Mouse (Mus musculus) neural tube, embryonic 13.5 days (tissue): ENCODE measurements at regions not wholly inside any gene's neighbourhood (a gene's known extent, or its start where the extent isn't known, plus 50 kb on each side); places are given as distances from the start of the nearest gene placed in this dataset.

Source experiments
- ATAC-seq: fragments of 200-750 bp; cut with Nextera tagmentation; 2 replicates; pipeline ENCODE4 v1.8.0; 2017; ENCODE audit warnings: low read depth, mild to moderate bottlenecking, moderate TSS enrichment, moderate library complexity
- H3K27ac ChIP-seq: fragments of 300-500 bp; sonication (generic); replicated peaks from 2 replicates; pipeline ENCODE4 v1.5.1; 2015; ENCODE audit warnings: moderate library complexity, mild to moderate bottlenecking, inconsistent platforms
- H3K27me3 ChIP-seq: fragments of 300-500 bp; sonication (generic); 2 replicates; pipeline ENCODE4 v1.6.1; 2015; ENCODE audit warnings: mild to moderate bottlenecking, inconsistent platforms
- H3K36me3 ChIP-seq: fragments of 300-500 bp; sonication (generic); 2 replicates; pipeline ENCODE4 v1.6.1; 2015; ENCODE audit warnings: mild to moderate bottlenecking, inconsistent platforms
- H3K4me1 ChIP-seq: fragments of 300-500 bp; sonication (generic); replicated peaks from 2 replicates; pipeline ENCODE4 v1.6.1; 2015; ENCODE audit warnings: inconsistent platforms
- H3K4me2 ChIP-seq: fragments of 300-500 bp; sonication (generic); 2 replicates; pipeline ENCODE4 v1.6.1; 2015; ENCODE audit warnings: inconsistent platforms, mild to moderate bottlenecking, moderate library complexity
- H3K4me3 ChIP-seq: fragments of 300-500 bp; sonication (generic); 2 replicates; pipeline ENCODE4 v1.5.1; 2015; ENCODE audit warnings: mild to moderate bottlenecking, inconsistent platforms
- H3K9ac ChIP-seq: fragments of 300-500 bp; sonication (generic); 2 replicates; pipeline ENCODE4 v1.6.1; 2015; ENCODE audit warnings: moderate library complexity, mild to moderate bottlenecking, inconsistent platforms
- H3K9me3 ChIP-seq: fragments of 300-500 bp; sonication (generic); 2 replicates; pipeline ENCODE4 v1.6.1; 2016; ENCODE audit warnings: inconsistent platforms
- WGBS: fragments of 180-500 bp; shearing (Covaris S2); methylation state at CpG from one replicate; pipeline ENCODE4 v1.1.7; 2015; 5-methylcytosine and 5-hydroxymethylcytosine counted together

- Histone ChIP-seq H3K27me3 (no peaks in the 10 kb centered on the region), H3K4me2 (no peak overlapping the region), H3K9me3 (no peaks in the 10 kb centered on the region), H3K4me3 (no peak overlapping the region), H3K4me1 (peaks cover 8% of the 10 kb centered on the region), H3K36me3 (no peaks in the 10 kb centered on the region), H3K9ac (no peak overlapping the region), H3K27ac (peak overlapping the region; percentile 28; the same call in 1 of the 2 replicates)
- ATAC-seq, result no peak
- 57% methylated on average over 12 of the region's 12 CpGs for WGBS
These were observed 118.2 kb upstream of the Abca1 start for GRCm38 (mm10) chr4:53277741-53278525.

GRCm38 (mm10) chr4:53270433-53270832 lies 110.7 kb upstream of the Abca1 start:
- Histone ChIP-seq H3K9ac (no peak overlapping the region), H3K9me3 (no peaks in the 10 kb centered on the region), H3K4me1 (no peaks in the 10 kb centered on the region), H3K27me3 (no peaks in the 10 kb centered on the region), H3K36me3 (no peaks in the 10 kb centered on the region), H3K27ac (no peak overlapping the region), H3K4me3 (no peak overlapping the region), H3K4me2 (no peak overlapping the region)
- no peak for ATAC-seq
- 90% methylated on average over 10 of the region's 10 CpGs for WGBS

DNA sequence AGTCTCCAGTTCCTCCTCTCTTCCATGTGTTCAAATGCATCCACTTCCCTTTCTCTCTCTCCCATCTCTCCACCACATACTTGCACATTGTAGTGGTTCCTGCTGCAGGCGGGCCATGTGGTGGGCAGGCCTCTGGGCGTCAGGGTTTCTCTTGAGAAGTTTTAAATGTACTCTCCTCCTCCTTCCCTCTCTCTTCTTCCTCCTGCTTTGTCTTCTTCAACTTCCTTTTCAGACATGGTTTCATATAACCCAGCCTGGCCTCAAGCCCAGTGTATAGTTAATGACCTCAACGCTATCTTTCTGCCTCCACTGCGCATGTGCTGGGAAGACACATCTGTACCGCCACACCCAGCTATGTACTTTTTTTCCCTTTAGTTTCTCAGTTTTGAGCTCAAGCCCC lies 110.3 kb upstream of the Abca1 start:
- Histone ChIP-seq H3K9ac (no peak overlapping the region), H3K4me2 (no peak overlapping the region), H3K4me3 (no peak overlapping the region), H3K27me3 (no peaks in the 10 kb centered on the region), H3K4me1 (peaks cover 3% of the 10 kb centered on the region; the same call in 1 of the 2 replicates), H3K27ac (no peak overlapping the region), H3K9me3 (no peaks in the 10 kb centered on the region), H3K36me3 (no peaks in the 10 kb centered on the region)
- no peak for ATAC-seq
- 82% methylated on average over 5 of the region's 5 CpGs for WGBS

- Histone ChIP-seq H3K27me3 (no peaks in the 10 kb centered on the region), H3K27ac (no peak overlapping the region), H3K4me1 (peaks cover 10% of the 10 kb centered on the region), H3K9ac (no peak overlapping the region), H3K4me2 (no peak overlapping the region), H3K9me3 (no peaks in the 10 kb centered on the region), H3K36me3 (no peaks in the 10 kb centered on the region), H3K4me3 (no peak overlapping the region)
- no peak for ATAC-seq
- 97% methylated on average over 5 of the region's 5 CpGs for WGBS
These were observed 109.7 kb upstream of the Abca1 start for GRCm38 (mm10) chr4:53269251-53269842.

GRCm38 (mm10) chr4:53264901-53265300 lies 105.2 kb upstream of the Abca1 start:
- Histone ChIP-seq H3K9me3 (no peaks in the 10 kb centered on the region), H3K9ac (no peak overlapping the region), H3K4me3 (no peak overlapping the region), H3K27ac (no peak overlapping the region), H3K36me3 (no peaks in the 10 kb centered on the region), H3K27me3 (no peaks in the 10 kb centered on the region), H3K4me1 (peaks cover 23% of the 10 kb centered on the region), H3K4me2 (no peak overlapping the region)
- no peak for ATAC-seq
- WGBS, result 77% methylated on average over 5 of the region's 5 CpGs

- Histone ChIP-seq H3K9me3 (no peaks in the 10 kb centered on the region), H3K4me2 (no peak overlapping the region), H3K9ac (no peak overlapping the region), H3K4me3 (no peak overlapping the region), H3K27ac (no peak overlapping the region), H3K36me3 (no peaks in the 10 kb centered on the region), H3K4me1 (peaks cover 23% of the 10 kb centered on the region), H3K27me3 (no peaks in the 10 kb centered on the region)
- ATAC-seq, result no peak
- 58% methylated on average over 2 of the region's 2 CpGs for WGBS
These were observed 104.8 kb upstream of the Abca1 start for GRCm38 (mm10) chr4:53264501-53264900.

- H3K4me1 ChIP-seq, result peaks cover 23% of the 10 kb centered on the region
- H3K4me3 ChIP-seq, result no peak overlapping the region
- peak; percentile 89 for ATAC-seq
- no peaks in the 10 kb centered on the region for H3K36me3 ChIP-seq
- WGBS, result 51% methylated on average over 13 of the region's 13 CpGs
- 0 out of 2 replicates have a peak overlapping the region, but pooled peaks have one; percentile 39 for H3K27ac ChIP-seq
- H3K9ac ChIP-seq, result no peak overlapping the region
- H3K27me3 ChIP-seq, result no peaks in the 10 kb centered on the region
- H3K4me2 ChIP-seq, result peak overlapping the region; percentile 2; the same call in 1 of the 2 replicates
- H3K9me3 ChIP-seq, result no peaks in the 10 kb centered on the region
These were observed 104.1 kb upstream of the Abca1 start for GRCm38 (mm10) chr4:53263776-53264175.

GRCm38 (mm10) chr4:53262466-53262865 lies 102.8 kb upstream of the Abca1 start:
- Histone ChIP-seq H3K27ac (no peak overlapping the region), H3K9ac (no peak overlapping the region), H3K36me3 (no peaks in the 10 kb centered on the region), H3K4me1 (peaks cover 23% of the 10 kb centered on the region), H3K4me2 (no peak overlapping the region), H3K4me3 (no peak overlapping the region), H3K27me3 (no peaks in the 10 kb centered on the region), H3K9me3 (no peaks in the 10 kb centered on the region)
- ATAC-seq, result no peak
- WGBS, result 89% methylated on average over 5 of the region's 5 CpGs

DNA sequence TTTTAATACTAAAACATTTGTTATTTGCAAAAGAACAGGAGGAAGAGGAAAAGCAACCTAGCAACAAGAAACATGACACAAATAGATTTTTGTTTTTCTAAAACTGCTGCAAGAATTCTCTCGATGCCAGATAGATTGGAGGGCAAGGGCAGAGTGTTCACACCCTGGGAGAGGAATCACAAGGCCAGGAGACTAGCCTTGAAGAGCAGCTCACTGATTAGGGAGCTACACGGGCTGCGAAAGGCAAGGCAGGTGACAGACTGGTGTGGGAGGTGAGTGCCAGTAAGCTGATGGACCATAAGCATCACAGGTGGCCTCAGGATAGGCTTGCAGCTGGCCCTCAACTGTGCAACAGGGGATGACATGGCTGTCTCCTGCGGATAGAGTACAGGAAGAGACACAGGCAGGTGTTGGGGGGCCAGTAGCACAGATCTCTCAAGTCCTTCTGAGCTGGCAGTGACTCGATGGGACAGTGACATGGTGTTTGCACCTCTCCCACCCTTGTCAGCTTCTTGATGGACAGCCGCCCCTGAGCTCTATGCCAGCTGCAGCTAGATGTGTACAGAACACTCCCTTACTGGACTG lies 102.0 kb upstream of the Abca1 start:
- H3K4me3 ChIP-seq, result no peak overlapping the region
- H3K27me3 ChIP-seq, result no peaks in the 10 kb centered on the region
- no peak overlapping the region for H3K9ac ChIP-seq
- no peak for ATAC-seq
- no peak overlapping the region for H3K27ac ChIP-seq
- 79% methylated on average over 6 of the region's 6 CpGs for WGBS
- no peaks in the 10 kb centered on the region for H3K36me3 ChIP-seq
- H3K4me1 ChIP-seq, result peaks cover 23% of the 10 kb centered on the region
- no peaks in the 10 kb centered on the region for H3K9me3 ChIP-seq
- H3K4me2 ChIP-seq, result no peak overlapping the region

GRCm38 (mm10) chr4:53258975-53259374 lies 99.3 kb upstream of the Abca1 start:
- H3K36me3 ChIP-seq, result no peaks in the 10 kb centered on the region
- ATAC-seq, result no peak
- H3K9ac ChIP-seq, result no peak overlapping the region
- H3K27me3 ChIP-seq, result no peaks in the 10 kb centered on the region
- WGBS, result 96% methylated on average over 6 of the region's 6 CpGs
- no peak overlapping the region for H3K27ac ChIP-seq
- H3K9me3 ChIP-seq, result no peaks in the 10 kb centered on the region
- H3K4me3 ChIP-seq, result no peak overlapping the region
- H3K4me1 ChIP-seq, result peaks cover 13% of the 10 kb centered on the region
- H3K4me2 ChIP-seq, result no peak overlapping the region

- H3K4me2 ChIP-seq, result no peak overlapping the region
- no peak for ATAC-seq
- peaks cover 10% of the 10 kb centered on the region for H3K4me1 ChIP-seq
- no peak overlapping the region for H3K4me3 ChIP-seq
- H3K9me3 ChIP-seq, result no peaks in the 10 kb centered on the region
- no peak overlapping the region for H3K9ac ChIP-seq
- H3K36me3 ChIP-seq, result no peaks in the 10 kb centered on the region
- no peaks in the 10 kb centered on the region for H3K27me3 ChIP-seq
- no peak overlapping the region for H3K27ac ChIP-seq
- 72% methylated on average over 5 of the region's 5 CpGs for WGBS
These were observed 97.3 kb upstream of the Abca1 start for GRCm38 (mm10) chr4:53256996-53257395.

GRCm38 (mm10) chr4:53254483-53254882 lies 94.8 kb upstream of the Abca1 start:
- H3K4me2 ChIP-seq, result no peak overlapping the region
- WGBS, result 71% methylated on average over 6 of the region's 6 CpGs
- no peak overlapping the region for H3K4me3 ChIP-seq
- no peak overlapping the region for H3K9ac ChIP-seq
- no peaks in the 10 kb centered on the region for H3K27me3 ChIP-seq
- no peaks in the 10 kb centered on the region for H3K9me3 ChIP-seq
- no peaks in the 10 kb centered on the region for H3K36me3 ChIP-seq
- peaks cover 10% of the 10 kb centered on the region for H3K4me1 ChIP-seq
- peak overlapping the region; percentile 46; the same call in 1 of the 2 replicates for H3K27ac ChIP-seq
- ATAC-seq, result no peak
